Mouse (Mus musculus) thymus, postnatal 36 days (tissue): ENCODE measurements around the gene Vps33b.

ENCODE experiments used
- DNase-seq, 2 experiments: peaks; one replicate each; pipeline ENCODE4 v3.0.0; 2022; ENCODE audit warnings: mixed read lengths in 2 of 2

Gene Vps33b

GRCm38 (mm10) chr7:80268897-80269750, at the start of gene Vps33b:
Vps33b (plus strand) TSS chr7:80269649.
- peak; percentile 95 to 96 for DNase-seq

DNA sequence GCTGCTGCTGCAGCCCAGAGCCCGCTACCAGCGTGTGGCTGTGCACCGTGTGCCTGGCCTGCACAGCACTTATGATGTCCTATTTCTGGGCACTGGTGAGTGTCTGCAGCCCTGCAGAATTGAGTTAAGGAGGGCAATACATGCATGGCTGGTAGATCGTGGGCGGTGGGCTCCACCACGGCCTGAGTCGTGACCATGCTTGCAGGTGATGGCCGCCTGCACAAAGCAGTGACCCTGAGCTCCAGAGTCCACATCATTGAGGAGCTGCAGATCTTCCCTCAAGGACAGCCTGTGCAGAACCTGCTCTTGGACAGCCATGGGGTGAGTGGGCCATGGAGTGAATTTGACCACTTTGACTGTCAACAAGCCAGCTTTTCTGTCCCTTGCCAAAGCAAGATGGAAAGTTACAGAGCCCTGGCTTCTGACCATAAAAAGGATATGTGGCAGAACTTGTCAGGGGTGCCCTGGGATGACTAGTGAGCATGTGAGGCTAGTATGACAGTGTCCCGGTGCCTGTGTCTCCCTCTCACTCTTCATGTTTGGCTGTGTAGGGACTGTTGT, 49.1 kb upstream of the Vps33b start:
- no peak for DNase-seq

GRCm38 (mm10) chr7:80221179-80221750, 48.2 kb upstream of the Vps33b start:
- DNase-seq: no peak

- no peak for DNase-seq
Measured at GRCm38 (mm10) chr7:80227065-80227464, 42.4 kb upstream of the Vps33b start.

- DNase-seq: no peak
Measured at GRCm38 (mm10) chr7:80230196-80230595, 39.3 kb upstream of the Vps33b start.

DNA sequence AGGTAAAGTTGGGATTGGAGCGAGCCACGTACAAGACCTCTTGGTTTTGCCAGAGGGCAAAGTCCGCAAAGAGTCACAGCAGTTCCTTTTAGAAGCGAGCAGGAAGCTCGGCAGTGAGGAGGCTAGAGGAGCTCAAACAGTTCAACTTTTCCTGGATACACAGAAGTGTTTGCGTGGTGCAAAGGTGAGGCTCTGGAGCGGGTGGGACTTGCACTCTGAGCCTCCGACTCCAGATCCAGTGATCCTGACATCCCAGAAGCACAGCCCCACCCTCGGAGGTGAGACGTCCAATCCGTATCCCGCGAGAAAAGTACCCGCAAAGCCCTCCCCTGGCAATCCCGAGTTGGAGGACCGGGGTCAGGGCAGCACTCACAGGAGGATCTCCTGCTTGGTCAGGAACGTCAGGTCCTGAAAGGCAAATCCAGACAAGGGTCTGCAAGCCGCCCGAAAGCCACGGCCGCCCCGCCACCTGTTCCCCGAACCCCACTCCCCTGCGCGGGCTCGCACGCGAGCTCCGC, 37.4 kb upstream of the Vps33b start:
- DNase-seq: no peak

- peak; percentile 99 for DNase-seq
Measured at GRCm38 (mm10) chr7:80232489-80233029, 36.9 kb upstream of the Vps33b start, which contains the start of the genes Cib1 and Gdpgp1. Cib1 (minus strand) TSS chr7:80232813. Gdpgp1 (plus strand) TSS chr7:80232865.

DNA sequence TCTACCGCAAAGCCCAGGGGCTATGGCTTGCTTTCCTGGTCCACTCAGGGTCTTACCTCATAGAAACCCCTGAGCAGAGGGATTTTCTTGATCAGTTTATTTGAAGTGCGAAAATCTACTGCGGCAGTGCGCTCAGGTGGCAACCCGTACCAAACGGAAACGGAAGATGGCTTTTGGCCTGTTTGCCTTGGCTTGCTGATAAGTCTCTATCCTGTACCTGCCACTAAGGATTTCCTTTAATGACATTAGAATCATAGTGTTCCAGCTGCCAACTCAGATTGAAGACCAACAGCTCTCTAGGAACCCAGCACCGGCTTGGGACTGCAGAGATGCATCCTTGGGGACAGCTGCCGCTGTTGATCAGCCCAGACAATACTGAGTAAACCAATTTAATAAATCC, 35.6 kb upstream of the Vps33b start:
- DNase-seq: no peak

DNA sequence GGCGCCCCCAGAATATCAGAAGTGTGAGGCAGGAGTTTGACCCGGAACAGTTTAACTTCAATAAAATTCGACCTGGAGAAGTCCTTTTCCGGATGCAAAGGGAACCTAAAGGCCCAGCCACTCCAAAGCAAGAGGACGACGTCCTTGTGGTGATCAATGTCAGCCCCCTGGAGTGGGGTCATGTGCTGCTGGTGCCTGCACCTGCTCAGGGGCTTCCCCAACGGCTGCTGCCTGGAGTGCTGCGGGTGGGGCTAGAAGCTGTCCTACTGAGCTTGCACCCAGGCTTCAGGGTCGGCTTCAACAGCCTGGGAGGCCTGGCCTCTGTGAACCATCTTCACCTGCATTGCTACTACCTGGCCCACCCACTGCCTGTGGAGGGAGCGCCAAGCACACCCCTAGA, 30.9 kb upstream of the Vps33b start:
- DNase-seq: no peak

DNA sequence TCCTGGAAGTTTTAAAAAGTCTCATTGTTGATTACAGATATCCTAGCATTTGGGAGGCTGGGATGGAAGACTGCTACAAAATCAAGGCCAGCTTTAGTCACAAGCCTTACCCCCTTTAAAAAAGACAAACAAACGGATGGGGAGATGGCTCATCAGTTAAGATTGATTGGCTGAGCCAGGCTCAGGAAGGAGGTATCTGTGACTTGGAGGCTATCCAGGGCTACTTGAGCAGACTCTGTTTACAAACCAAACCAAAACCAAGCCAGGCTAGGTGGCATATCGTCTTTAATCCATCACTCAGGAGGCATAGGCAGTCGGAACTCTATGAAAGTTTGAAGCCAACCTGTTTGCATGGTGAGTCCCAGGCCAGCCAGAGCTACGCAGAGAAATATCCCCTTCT, 27.8 kb upstream of the Vps33b start:
- no peak for DNase-seq

GRCm38 (mm10) chr7:80244851-80245250, 24.6 kb upstream of the Vps33b start:
- DNase-seq: no peak

DNA sequence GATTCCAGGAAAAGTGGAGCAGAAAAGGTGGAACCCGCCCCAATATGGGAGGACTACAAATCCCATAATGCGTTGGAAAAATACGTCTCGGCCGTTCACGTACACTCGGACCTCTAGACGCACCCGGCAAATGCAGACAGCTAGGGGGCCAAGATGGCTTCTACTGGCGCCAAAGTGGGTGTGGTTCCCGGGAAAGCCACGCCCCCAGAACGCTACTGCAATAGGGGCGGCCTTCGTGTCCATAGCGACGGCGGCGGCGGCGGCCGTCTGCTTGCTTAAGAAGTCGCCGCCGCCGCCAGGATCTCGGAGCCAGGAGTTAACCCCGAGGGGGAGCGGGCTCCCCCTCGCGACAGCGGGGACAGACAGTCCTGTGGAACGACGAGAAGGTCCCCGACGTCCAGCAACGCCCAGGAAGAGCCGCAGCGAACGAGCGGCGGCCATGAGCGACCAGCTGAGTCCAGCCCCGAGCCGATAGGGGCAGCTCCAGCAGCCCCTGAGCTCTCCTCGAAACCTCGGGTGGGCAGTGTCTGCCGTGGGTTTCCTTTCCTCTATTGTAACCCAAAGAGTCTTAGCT, 23.2 kb upstream of the Vps33b start, which contains the start of gene Ttll13:
Ttll13 (plus strand) TSS at position 229 of the 574 bp plus-strand sequence.
- DNase-seq: peak; percentile 94 to 97

- DNase-seq: peak in 1 of 2 experiments; percentile 32
Measured at GRCm38 (mm10) chr7:80246859-80247258, 22.6 kb upstream of the Vps33b start.

DNA sequence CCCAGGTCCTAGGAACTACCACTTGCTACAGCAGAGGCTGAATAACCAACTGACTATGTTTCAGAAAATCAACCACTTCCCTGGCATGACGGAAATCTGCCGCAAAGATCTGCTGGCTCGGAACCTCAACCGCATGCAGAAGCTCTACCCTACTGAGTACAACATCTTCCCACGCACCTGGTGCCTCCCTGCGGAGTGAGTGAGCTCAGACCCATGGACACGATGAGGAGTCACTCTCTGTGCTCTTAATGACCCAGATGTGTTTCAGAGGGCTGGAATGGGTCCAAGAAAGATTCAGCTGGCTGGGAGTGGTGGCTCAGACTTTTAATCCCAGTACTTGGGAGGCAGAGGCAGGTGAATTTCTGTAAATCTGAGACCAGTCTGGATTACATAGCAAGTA, 17.0 kb upstream of the Vps33b start:
- no peak for DNase-seq

DNA sequence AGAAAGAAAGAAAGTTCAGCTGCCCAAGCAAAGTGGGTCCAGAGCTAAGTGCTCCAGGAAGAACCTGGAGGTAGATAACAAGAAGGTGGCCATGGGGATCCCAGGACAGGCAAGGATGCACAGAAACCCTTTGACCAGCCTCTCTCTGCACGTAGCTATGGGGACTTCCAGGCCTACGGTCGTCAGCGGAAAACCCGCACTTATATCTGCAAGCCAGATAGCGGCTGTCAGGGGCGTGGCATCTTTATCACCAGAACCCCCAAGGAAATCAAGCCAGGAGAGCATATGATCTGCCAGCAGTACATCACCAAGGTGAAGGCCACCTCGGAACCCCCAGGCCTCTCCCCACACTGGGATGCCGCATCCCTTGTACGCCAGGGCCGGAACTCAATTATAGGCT, 16.6 kb upstream of the Vps33b start:
- no peak for DNase-seq

GRCm38 (mm10) chr7:80255981-80256380, 13.5 kb upstream of the Vps33b start:
- no peak for DNase-seq

DNA sequence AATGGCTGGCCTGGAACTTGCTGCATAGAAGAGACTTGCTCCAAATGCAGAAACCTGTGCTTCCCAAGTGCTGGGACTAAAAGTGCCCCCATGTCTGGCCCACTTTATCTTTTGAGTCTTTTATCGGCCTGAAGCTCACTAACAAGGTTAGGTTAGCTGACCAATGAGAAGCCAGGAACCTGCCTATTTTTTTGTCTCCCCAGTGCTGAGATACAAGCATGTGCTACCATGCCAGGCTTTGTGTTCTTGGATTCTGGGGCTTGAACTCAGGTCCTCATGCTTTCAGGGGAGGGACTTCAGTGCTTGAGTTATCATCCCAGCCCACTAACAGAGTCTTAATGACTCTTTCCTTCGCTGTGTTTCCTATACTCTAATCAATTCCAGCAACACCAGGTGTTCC, 11.7 kb upstream of the Vps33b start:
- no peak for DNase-seq

DNA sequence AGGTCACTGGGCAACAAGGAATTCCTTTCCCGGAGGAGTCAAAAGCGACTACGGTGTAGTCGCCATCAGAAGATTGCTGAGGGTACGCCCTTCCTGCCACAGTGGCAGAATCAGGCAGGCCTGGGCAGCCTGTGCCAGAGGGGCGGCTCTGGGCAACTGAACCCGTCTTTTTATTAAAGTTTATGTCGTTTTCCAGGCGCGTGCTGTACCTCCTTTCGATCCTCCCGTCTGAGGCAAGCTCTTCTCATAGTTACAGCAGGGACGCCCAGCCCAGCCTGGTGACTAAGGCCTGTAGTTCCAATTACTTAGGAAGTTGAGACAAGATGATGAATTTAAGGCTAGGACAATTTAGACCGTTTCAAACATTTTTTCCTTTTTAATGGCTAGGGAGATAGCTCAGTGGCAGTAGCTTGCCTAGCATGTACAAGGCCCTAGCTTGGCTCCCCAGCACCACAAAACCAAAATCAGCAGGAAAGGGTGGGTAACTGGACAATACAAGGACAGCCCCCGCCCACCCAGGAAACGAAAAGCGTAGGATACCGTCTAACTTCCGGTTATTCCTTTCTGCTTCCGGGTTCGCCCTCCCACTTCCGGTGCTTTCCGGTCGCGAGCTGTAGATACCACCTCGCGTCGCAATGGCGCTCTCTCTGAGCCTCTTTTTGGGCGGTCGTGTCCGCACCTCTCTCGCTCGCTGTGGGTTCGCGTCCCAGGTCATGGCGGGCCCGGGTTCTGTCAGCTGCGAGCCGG, 8.7 kb upstream of the Vps33b start, which contains the start of gene Ngrn:
Ngrn (plus strand) TSS at position 591 of the 747 bp plus-strand sequence.
- peak; percentile 82 to 83 for DNase-seq

GRCm38 (mm10) chr7:80261372-80261990, 8.0 kb upstream of the Vps33b start:
- DNase-seq: no peak

DNA sequence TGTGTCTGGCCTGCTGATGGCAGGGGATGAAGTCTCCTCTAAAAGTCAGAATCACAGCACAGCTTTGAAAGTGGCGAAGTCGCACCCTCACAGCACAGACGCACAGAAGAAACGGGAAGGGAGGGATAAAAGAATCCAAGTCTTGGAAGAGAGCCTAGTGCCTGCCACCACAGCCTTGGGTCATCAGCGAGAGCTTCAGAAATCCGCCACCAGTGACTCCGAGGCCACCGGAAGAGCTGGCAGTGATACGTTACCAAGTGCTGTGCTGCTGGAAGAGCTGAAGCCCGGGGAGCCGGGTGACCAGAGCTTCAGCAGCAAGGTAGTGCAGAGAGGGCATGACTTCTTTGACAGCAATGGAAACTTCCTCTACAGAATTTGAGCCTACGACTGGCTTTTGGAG, 4.8 kb upstream of the Vps33b start:
- DNase-seq: no peak

DNA sequence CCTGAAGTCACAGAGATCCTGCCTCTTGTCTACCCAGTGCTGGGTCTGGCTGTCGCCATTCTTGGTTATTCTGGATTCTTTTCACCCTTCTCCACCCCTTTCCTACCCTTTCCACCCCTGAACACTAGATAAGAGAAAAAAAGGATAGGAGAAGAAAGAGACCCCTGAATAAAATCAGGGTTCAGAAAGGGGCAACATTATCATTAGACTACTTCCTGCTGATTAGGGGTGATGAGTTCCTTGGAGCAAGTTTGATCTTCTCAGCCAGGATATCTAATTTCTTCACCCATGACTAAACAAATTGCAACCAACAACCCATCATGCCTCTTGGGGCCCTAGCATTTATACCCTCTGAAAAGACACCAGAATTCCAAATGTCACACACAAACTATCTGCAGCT, 1.7 kb upstream of the Vps33b start:
- no peak for DNase-seq
